Mouse (Mus musculus): Measurements from ENCODE around the gene Epb41l4b.

The Epb41l4b gene

GRCm38 (mm10) chr4:57143026-57143937 lies at the start of gene Epb41l4b:
Epb41l4b (minus strand) TSS chr4:57143437.
- peak; percentile 70 to 80 for DNase-seq (ENCODE audit: low spot score in 2 of 2)

GRCm38 (mm10) chr4:57191543-57192283 lies 48.5 kb upstream of the Epb41l4b start:
- DNase-seq (ENCODE audit: low spot score in 2 of 2): no peak

GRCm38 (mm10) chr4:57189881-57190280 lies 46.6 kb upstream of the Epb41l4b start:
- no peak for DNase-seq (ENCODE audit: low spot score in 2 of 2)

- DNase-seq (ENCODE audit: low spot score in 2 of 2): no peak
Measured at GRCm38 (mm10) chr4:57186035-57186434, 42.8 kb upstream of the Epb41l4b start.

- no peak for DNase-seq (ENCODE audit: low spot score in 2 of 2)
Measured at GRCm38 (mm10) chr4:57185462-57185861, 42.2 kb upstream of the Epb41l4b start.

GRCm38 (mm10) chr4:57183493-57183892 lies 40.3 kb upstream of the Epb41l4b start:
- no peak for DNase-seq (ENCODE audit: low spot score in 2 of 2)

- DNase-seq (ENCODE audit: low spot score in 2 of 2): peak; percentile 40
Measured at GRCm38 (mm10) chr4:57181538-57181937, 38.3 kb upstream of the Epb41l4b start.

GRCm38 (mm10) chr4:57178881-57179280 lies 35.6 kb upstream of the Epb41l4b start:
- no peak for DNase-seq (ENCODE audit: low spot score in 2 of 2)

- DNase-seq (ENCODE audit: low spot score in 2 of 2): no peak
Measured at GRCm38 (mm10) chr4:57175329-57175728, 32.1 kb upstream of the Epb41l4b start.

- DNase-seq (ENCODE audit: low spot score in 2 of 2): no peak
Measured at GRCm38 (mm10) chr4:57172861-57173260, 29.6 kb upstream of the Epb41l4b start.

GRCm38 (mm10) chr4:57171817-57172216 lies 28.6 kb upstream of the Epb41l4b start:
- DNase-seq (ENCODE audit: low spot score in 2 of 2): no peak

- no peak for DNase-seq (ENCODE audit: low spot score in 2 of 2)
Measured at GRCm38 (mm10) chr4:57168680-57169079, 25.4 kb upstream of the Epb41l4b start.

- DNase-seq (ENCODE audit: low spot score in 2 of 2): no peak
Measured at GRCm38 (mm10) chr4:57168277-57168676, 25.0 kb upstream of the Epb41l4b start.

GRCm38 (mm10) chr4:57166922-57167870 lies 24.0 kb upstream of the Epb41l4b start:
- peak; percentile 61 to 74 for DNase-seq (ENCODE audit: low spot score in 2 of 2)

GRCm38 (mm10) chr4:57165654-57166053 lies 22.4 kb upstream of the Epb41l4b start:
- no peak for DNase-seq (ENCODE audit: low spot score in 2 of 2)

- peak in 1 of 2 experiments; percentile 10 for DNase-seq (ENCODE audit: low spot score in 2 of 2)
Measured at GRCm38 (mm10) chr4:57164578-57165210, 21.5 kb upstream of the Epb41l4b start.

- DNase-seq (ENCODE audit: low spot score in 2 of 2): no peak
Measured at GRCm38 (mm10) chr4:57162789-57163722, 19.8 kb upstream of the Epb41l4b start.

- DNase-seq (ENCODE audit: low spot score in 2 of 2): no peak
Measured at GRCm38 (mm10) chr4:57160571-57160970, 17.3 kb upstream of the Epb41l4b start.

- DNase-seq (ENCODE audit: low spot score in 2 of 2): peak; percentile 47 to 77
Measured at GRCm38 (mm10) chr4:57156549-57157169, 13.4 kb upstream of the Epb41l4b start.
